Mouse (Mus musculus) CH12.LX (cell line): Measurements from ENCODE around the gene Imp4.

Experiments
- KAT2A ChIP-seq: IDR thresholded peaks from 2 replicates; pipeline ENCODE4 v1.6.1; 2012; ENCODE audit warnings: low read length, improper control_type of control experiment, inconsistent platforms; ENCODE audit not compliant: insufficient replicate concordance
- POLR2A ChIP-seq: IDR thresholded peaks from 2 replicates; pipeline ENCODE4 v1.6.1; 2011; ENCODE audit warnings: low read depth, mild to moderate bottlenecking, improper control_type of control experiment, low read length

GRCm38 (mm10) chr1:34464310-34464817 lies 24.7 kb downstream of the Imp4 start:
- TF ChIP-seq KAT2A: no peak
- TF ChIP-seq POLR2A: no peak
